Mouse (Mus musculus): ENCODE measurements at regions not wholly inside any gene's neighbourhood (a gene's known extent, or its start where the extent isn't known, plus 50 kb on each side); places are given as distances from the start of the nearest gene placed in this dataset.

DNA sequence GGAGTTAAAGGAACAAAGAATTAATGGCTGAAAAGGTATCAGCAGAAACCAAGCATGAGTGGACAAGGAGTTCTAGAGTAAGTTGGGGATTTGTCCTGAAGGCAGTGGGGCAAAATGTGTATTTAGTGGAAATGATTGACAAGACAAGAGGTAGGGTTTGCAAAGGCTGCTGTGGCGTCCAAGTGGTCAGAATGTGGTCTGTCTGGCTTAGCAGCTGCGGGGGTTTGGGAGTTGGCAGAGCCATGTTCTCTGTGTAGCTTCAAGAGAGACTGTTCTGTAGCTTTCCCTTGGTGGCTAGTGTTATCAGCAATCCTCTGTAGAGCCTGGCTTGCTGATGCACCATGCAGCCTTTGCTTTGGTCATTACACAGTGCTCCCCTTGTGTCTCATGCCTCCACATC is 220.2 kb downstream of the 1700064H15Rik start:
- no peaks in the 10 kb centered on the region for H3K36me3 ChIP-seq (ENCODE audit: control insufficient read depth, insufficient read depth)
- 48% methylated on average over 2 of the region's 2 CpGs for WGBS

GRCm38 (mm10) chr3:19407591-19408090 is 220.8 kb downstream of the 1700064H15Rik start:
- Histone ChIP-seq H3K36me3 (ENCODE audit: control insufficient read depth, insufficient read depth) (no peaks in the 10 kb centered on the region), H3K9me3 (ENCODE audit: control insufficient read depth) (no peaks in the 10 kb centered on the region), H3K4me2 (replicated peaks; ENCODE audit: low read depth) (no peak overlapping the region), H3K4me1 (replicated peaks; ENCODE audit: control insufficient read depth, insufficient read depth, low read length) (no peaks in the 10 kb centered on the region), H3K27me3 (replicated peaks; ENCODE audit: control insufficient read depth, insufficient read depth, low read length) (no peaks in the 10 kb centered on the region), H3K4me3 (ENCODE audit: low read depth, low read length) (no peak overlapping the region), H3K9ac (ENCODE audit: low read depth, low read length) (no peak overlapping the region), H3K27ac (ENCODE audit: low read depth, low read length) (no peak overlapping the region)
- WGBS, result 78% methylated on average over 2 of the region's 2 CpGs
- no peak for ATAC-seq
- no peak for TF ChIP-seq CTCF (IDR thresholded peaks at IDR 0.05; ENCODE audit: low read depth)

More for the DNA sequence above, 220.2 kb downstream of the 1700064H15Rik start:
- Histone ChIP-seq H3K9ac (ENCODE audit: low read depth, low read length) (no peak overlapping the region), H3K4me2 (replicated peaks; ENCODE audit: low read depth) (no peak overlapping the region), H3K27me3 (replicated peaks; ENCODE audit: control insufficient read depth, insufficient read depth, low read length) (no peaks in the 10 kb centered on the region), H3K9me3 (ENCODE audit: control insufficient read depth) (no peaks in the 10 kb centered on the region), H3K4me3 (ENCODE audit: low read depth, low read length) (no peak overlapping the region), H3K27ac (ENCODE audit: low read depth, low read length) (no peak overlapping the region), H3K4me1 (replicated peaks; ENCODE audit: control insufficient read depth, insufficient read depth, low read length) (no peaks in the 10 kb centered on the region)
- no peak for ATAC-seq
- no peak for TF ChIP-seq CTCF (IDR thresholded peaks at IDR 0.05; ENCODE audit: low read depth)

GRCm38 (mm10) chr3:19406351-19407151 is 221.9 kb downstream of the 1700064H15Rik start:
- TF ChIP-seq CTCF (IDR thresholded peaks at IDR 0.05; ENCODE audit: low read depth), result no peak
- ATAC-seq, result no peak
- Histone ChIP-seq H3K27ac (ENCODE audit: low read depth, low read length) (no peak overlapping the region), H3K4me3 (ENCODE audit: low read depth, low read length) (no peak overlapping the region), H3K9me3 (ENCODE audit: control insufficient read depth) (no peaks in the 10 kb centered on the region), H3K9ac (ENCODE audit: low read depth, low read length) (no peak overlapping the region), H3K4me2 (replicated peaks; ENCODE audit: low read depth) (no peak overlapping the region), H3K4me1 (replicated peaks; ENCODE audit: control insufficient read depth, insufficient read depth, low read length) (no peaks in the 10 kb centered on the region), H3K27me3 (replicated peaks; ENCODE audit: control insufficient read depth, insufficient read depth, low read length) (no peaks in the 10 kb centered on the region), H3K36me3 (ENCODE audit: control insufficient read depth, insufficient read depth) (no peaks in the 10 kb centered on the region)
- 55% methylated on average over 14 of the region's 14 CpGs for WGBS

DNA sequence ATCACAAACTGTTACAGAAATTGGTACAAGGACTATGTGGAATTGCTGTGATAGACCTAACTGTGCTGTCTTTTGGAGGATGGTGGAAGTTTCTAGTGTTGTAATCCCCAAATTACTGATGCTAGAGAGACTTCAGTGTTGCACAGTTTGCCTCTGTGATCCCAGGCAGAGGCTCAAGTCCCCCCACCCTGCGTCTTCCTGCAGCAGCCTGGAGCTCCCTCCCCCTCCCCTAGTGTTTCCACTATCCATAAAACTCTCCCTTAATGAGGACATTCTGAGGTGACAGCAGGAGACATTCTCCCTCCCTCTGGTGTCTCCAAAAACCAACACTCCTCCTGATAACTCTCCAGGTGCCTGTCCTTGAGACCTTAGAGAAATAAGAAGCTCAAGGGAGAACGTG is 242.8 kb downstream of the 1700064H15Rik start:
- no peak overlapping the region for H3K27ac ChIP-seq (ENCODE audit: low read depth, low read length)
- H3K4me2 ChIP-seq (replicated peaks; ENCODE audit: low read depth), result no peak overlapping the region
- no peaks in the 10 kb centered on the region for H3K9me3 ChIP-seq (ENCODE audit: control insufficient read depth)
- no peak overlapping the region for H3K9ac ChIP-seq (ENCODE audit: low read depth, low read length)
- H3K27me3 ChIP-seq (replicated peaks; ENCODE audit: control insufficient read depth, insufficient read depth, low read length), result no peaks in the 10 kb centered on the region
- WGBS, result 7% methylated on average over 2 of the region's 2 CpGs
- TF ChIP-seq CTCF (IDR thresholded peaks at IDR 0.05; ENCODE audit: low read depth), result no peak
- H3K4me1 ChIP-seq (replicated peaks; ENCODE audit: control insufficient read depth, insufficient read depth, low read length), result no peaks in the 10 kb centered on the region
- no peak overlapping the region for H3K4me3 ChIP-seq (ENCODE audit: low read depth, low read length)
- ATAC-seq, result no peak
- H3K36me3 ChIP-seq (ENCODE audit: control insufficient read depth, insufficient read depth), result no peaks in the 10 kb centered on the region

DNA sequence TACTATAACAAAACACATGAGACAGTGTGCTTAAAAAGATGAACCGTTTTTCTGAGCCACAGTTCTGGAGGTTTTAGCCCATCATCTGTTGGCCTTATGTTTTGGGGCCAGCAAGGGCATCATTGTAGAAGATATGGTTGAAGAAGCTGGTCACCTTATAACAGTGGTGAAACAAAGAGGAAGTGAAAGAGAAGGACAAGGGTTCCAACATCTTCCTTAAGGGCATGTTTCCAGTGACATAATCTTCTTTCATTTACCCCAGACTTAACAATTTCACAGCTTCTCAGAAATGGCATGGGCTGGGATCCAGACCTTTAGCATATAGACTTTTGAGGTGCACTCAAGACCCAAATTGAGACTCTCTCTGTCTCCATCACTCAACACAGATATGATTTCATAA is 259.5 kb downstream of the 1700064H15Rik start:
- 85% methylated on average over 1 of the region's 1 CpGs for WGBS
- Histone ChIP-seq H3K4me3 (ENCODE audit: low read depth, low read length) (no peak overlapping the region), H3K9me3 (ENCODE audit: control insufficient read depth) (no peaks in the 10 kb centered on the region), H3K36me3 (ENCODE audit: control insufficient read depth, insufficient read depth) (no peaks in the 10 kb centered on the region), H3K4me1 (replicated peaks; ENCODE audit: control insufficient read depth, insufficient read depth, low read length) (no peaks in the 10 kb centered on the region), H3K27me3 (replicated peaks; ENCODE audit: control insufficient read depth, insufficient read depth, low read length) (no peaks in the 10 kb centered on the region), H3K9ac (ENCODE audit: low read depth, low read length) (no peak overlapping the region), H3K27ac (ENCODE audit: low read depth, low read length) (no peak overlapping the region), H3K4me2 (replicated peaks; ENCODE audit: low read depth) (no peak overlapping the region)
- no peak for ATAC-seq
- TF ChIP-seq CTCF (IDR thresholded peaks at IDR 0.05; ENCODE audit: low read depth), result no peak

- H3K27ac ChIP-seq (ENCODE audit: low read depth, low read length), result no peak overlapping the region
- no peaks in the 10 kb centered on the region for H3K27me3 ChIP-seq (replicated peaks; ENCODE audit: control insufficient read depth, insufficient read depth, low read length)
- no peak overlapping the region for H3K4me2 ChIP-seq (replicated peaks; ENCODE audit: low read depth)
- no peak for TF ChIP-seq CTCF (IDR thresholded peaks at IDR 0.05; ENCODE audit: low read depth)
- H3K36me3 ChIP-seq (ENCODE audit: control insufficient read depth, insufficient read depth), result no peaks in the 10 kb centered on the region
- H3K4me1 ChIP-seq (replicated peaks; ENCODE audit: control insufficient read depth, insufficient read depth, low read length), result no peaks in the 10 kb centered on the region
- no peaks in the 10 kb centered on the region for H3K9me3 ChIP-seq (ENCODE audit: control insufficient read depth)
- no peak overlapping the region for H3K9ac ChIP-seq (ENCODE audit: low read depth, low read length)
- H3K4me3 ChIP-seq (ENCODE audit: low read depth, low read length), result no peak overlapping the region
- ATAC-seq, result no peak
- 49% methylated on average over 2 of the region's 2 CpGs for WGBS
These were observed 260.7 kb downstream of the 1700064H15Rik start for GRCm38 (mm10) chr3:19367761-19368160.

All from intestine, postnatal 0 days (tissue).